Mouse (Mus musculus): ENCODE measurements at regions not wholly inside any gene's neighbourhood (a gene's known extent, or its start where the extent isn't known, plus 50 kb on each side); places are given as distances from the start of the nearest gene placed in this dataset.

GRCm38 (mm10) chr19:53460312-53461024 lies 68.4 kb upstream of the Dusp5 start:
- TF ChIP-seq CTCF (IDR thresholded peaks at IDR 0.05 in 2 of 3, conservative IDR thresholded peaks at IDR 0.05 in 1 of 3; ENCODE audit: control insufficient read depth in 1 of 3, insufficient read depth in 1 of 3, low read depth in 2 of 3, low read length in 3 of 3, poor library complexity in 1 of 3, severe bottlenecking in 1 of 3) (no peak), RAD21 (IDR thresholded peaks at IDR 0.05; ENCODE audit: low read depth, low read length) (no peak), CHD2 (IDR thresholded peaks at IDR 0.05; ENCODE audit: low read length) (no peak), MXI1 (IDR thresholded peaks at IDR 0.05; ENCODE audit: low read depth, low read length) (no peak), ELF1 (IDR thresholded peaks at IDR 0.05; ENCODE audit: low read depth, low read length) (no peak), UBTF (IDR thresholded peaks at IDR 0.05; ENCODE audit: borderline replicate concordance, insufficient read depth, low read depth, low read length) (no peak), BHLHE40 (IDR thresholded peaks at IDR 0.05; ENCODE audit: borderline replicate concordance, low read depth, low read length) (no peak), MAFK (IDR thresholded peaks at IDR 0.05; ENCODE audit: borderline replicate concordance, low read depth, low read length) (no peak), EP300 (IDR thresholded peaks at IDR 0.05; ENCODE audit: low read depth in 1 of 2, low read length in 2 of 2) (no peak), USF1 (IDR thresholded peaks at IDR 0.05; ENCODE audit: low read depth, low read length) (no peak), ETS1 (IDR thresholded peaks at IDR 0.05; ENCODE audit: low read depth, low read length) (no peak)
